Mouse (Mus musculus): ENCODE measurements around the gene C1qtnf7. TPM values are rescaled to one million over a fixed set of nuclear protein-coding genes. Genes with fewer than 3 reads are reported as not detected.
A peak's percentile ranks its signal among the peaks of the same experiment; 100 is the strongest.

The C1qtnf7 gene
- polyA plus RNA-seq, 1 experiment from 2014 or later: 3.8 TPM

- ATAC-seq: no peak
- H3K27ac ChIP-seq (ENCODE audit: low read depth, low read length): no peak overlapping the region
- no peak for TF ChIP-seq CTCF (IDR thresholded peaks at IDR 0.05; ENCODE audit: low read depth)
- no peak overlapping the region for H3K9ac ChIP-seq (ENCODE audit: low read depth, low read length)
- 70% methylated on average over 12 of the region's 12 CpGs for WGBS
- no peaks in the 10 kb centered on the region for H3K9me3 ChIP-seq (ENCODE audit: control insufficient read depth)
- H3K4me1 ChIP-seq (replicated peaks; ENCODE audit: control insufficient read depth, insufficient read depth, low read length): no peaks in the 10 kb centered on the region
- no peaks in the 10 kb centered on the region for H3K27me3 ChIP-seq (replicated peaks; ENCODE audit: control insufficient read depth, insufficient read depth, low read length)
- H3K4me3 ChIP-seq (ENCODE audit: low read depth, low read length): no peak overlapping the region
- H3K4me2 ChIP-seq (replicated peaks; ENCODE audit: low read depth): no peak overlapping the region
- H3K36me3 ChIP-seq (ENCODE audit: control insufficient read depth, insufficient read depth): no peaks in the 10 kb centered on the region
Measured at GRCm38 (mm10) chr5:43647098-43647774, 131.9 kb downstream of the C1qtnf7 start.

GRCm38 (mm10) chr5:43661498-43661897 is 146.2 kb downstream of the C1qtnf7 start:
- H3K9me3 ChIP-seq (ENCODE audit: control insufficient read depth): no peaks in the 10 kb centered on the region
- H3K27me3 ChIP-seq (replicated peaks; ENCODE audit: control insufficient read depth, insufficient read depth, low read length): no peaks in the 10 kb centered on the region
- H3K4me1 ChIP-seq (replicated peaks; ENCODE audit: control insufficient read depth, insufficient read depth, low read length): peaks cover 14% of the 10 kb centered on the region
- H3K27ac ChIP-seq (ENCODE audit: low read depth, low read length): no peak overlapping the region
- H3K4me3 ChIP-seq (ENCODE audit: low read depth, low read length): no peak overlapping the region
- H3K9ac ChIP-seq (ENCODE audit: low read depth, low read length): no peak overlapping the region
- H3K36me3 ChIP-seq (ENCODE audit: control insufficient read depth, insufficient read depth): no peaks in the 10 kb centered on the region
- WGBS: 97% methylated on average over 3 of the region's 3 CpGs
- peak overlapping the region; percentile 62 for H3K4me2 ChIP-seq (replicated peaks; ENCODE audit: low read depth)
- ATAC-seq: no peak
- TF ChIP-seq CTCF (IDR thresholded peaks at IDR 0.05; ENCODE audit: low read depth): no peak

GRCm38 (mm10) chr5:43661997-43662961 is 146.9 kb downstream of the C1qtnf7 start, which contains the start of gene Cc2d2a:
Cc2d2a (plus strand) TSS chr5:43662346.
- peak; percentile 65 for ATAC-seq
- H3K9me3 ChIP-seq (ENCODE audit: control insufficient read depth): no peaks in the 10 kb centered on the region
- no peaks in the 10 kb centered on the region for H3K36me3 ChIP-seq (ENCODE audit: control insufficient read depth, insufficient read depth)
- peak; percentile 34; the same call in 1 of the 2 replicates for TF ChIP-seq CTCF (IDR thresholded peaks at IDR 0.05; ENCODE audit: low read depth)
- WGBS: 4% methylated on average over 19 of the region's 19 CpGs
- H3K27ac ChIP-seq (ENCODE audit: low read depth, low read length): peak within 1 kb of the TSS; percentile 57
- H3K4me2 ChIP-seq (replicated peaks; ENCODE audit: low read depth): peak within 1 kb of the TSS; percentile 62
- peaks cover 14% of the 10 kb centered on the region for H3K4me1 ChIP-seq (replicated peaks; ENCODE audit: control insufficient read depth, insufficient read depth, low read length)
- peak within 1 kb of the TSS; percentile 51 for H3K4me3 ChIP-seq (ENCODE audit: low read depth, low read length)
- peak within 1 kb of the TSS; percentile 51 for H3K9ac ChIP-seq (ENCODE audit: low read depth, low read length)
- no peaks in the 10 kb centered on the region for H3K27me3 ChIP-seq (replicated peaks; ENCODE audit: control insufficient read depth, insufficient read depth, low read length)

GRCm38 (mm10) chr5:43663531-43663930 is 148.2 kb downstream of the C1qtnf7 start:
- 0 out of 2 replicates have a peak overlapping the region, but pooled peaks have one; percentile 14 for H3K4me3 ChIP-seq (ENCODE audit: low read depth, low read length)
- no peaks in the 10 kb centered on the region; the same call in 1 of the 2 replicates for H3K36me3 ChIP-seq (ENCODE audit: control insufficient read depth, insufficient read depth)
- no peaks in the 10 kb centered on the region for H3K9me3 ChIP-seq (ENCODE audit: control insufficient read depth)
- peak overlapping the region; percentile 62 for H3K4me2 ChIP-seq (replicated peaks; ENCODE audit: low read depth)
- H3K27ac ChIP-seq (ENCODE audit: low read depth, low read length): no peak overlapping the region
- TF ChIP-seq CTCF (IDR thresholded peaks at IDR 0.05; ENCODE audit: low read depth): no peak
- WGBS: 41% methylated on average over 6 of the region's 6 CpGs
- no peaks in the 10 kb centered on the region for H3K27me3 ChIP-seq (replicated peaks; ENCODE audit: control insufficient read depth, insufficient read depth, low read length)
- peaks cover 14% of the 10 kb centered on the region for H3K4me1 ChIP-seq (replicated peaks; ENCODE audit: control insufficient read depth, insufficient read depth, low read length)
- no peak overlapping the region for H3K9ac ChIP-seq (ENCODE audit: low read depth, low read length)
- no peak for ATAC-seq

GRCm38 (mm10) chr5:43665144-43665543 is 149.8 kb downstream of the C1qtnf7 start:
- no peak overlapping the region for H3K9ac ChIP-seq (ENCODE audit: low read depth, low read length)
- no peak overlapping the region for H3K4me3 ChIP-seq (ENCODE audit: low read depth, low read length)
- H3K9me3 ChIP-seq (ENCODE audit: control insufficient read depth): no peaks in the 10 kb centered on the region
- no peaks in the 10 kb centered on the region for H3K27me3 ChIP-seq (replicated peaks; ENCODE audit: control insufficient read depth, insufficient read depth, low read length)
- TF ChIP-seq CTCF (IDR thresholded peaks at IDR 0.05; ENCODE audit: low read depth): no peak
- WGBS: 32% methylated on average over 5 of the region's 5 CpGs
- H3K27ac ChIP-seq (ENCODE audit: low read depth, low read length): no peak overlapping the region
- no peaks in the 10 kb centered on the region; the same call in 1 of the 2 replicates for H3K36me3 ChIP-seq (ENCODE audit: control insufficient read depth, insufficient read depth)
- no peak for ATAC-seq
- H3K4me2 ChIP-seq (replicated peaks; ENCODE audit: low read depth): no peak overlapping the region
- H3K4me1 ChIP-seq (replicated peaks; ENCODE audit: control insufficient read depth, insufficient read depth, low read length): peaks cover 14% of the 10 kb centered on the region

Other genes starting within 250 kb of the C1qtnf7 start
- gene Cc2d2a, start 146.8 kb downstream of the C1qtnf7 start, polyA plus RNA-seq (2015; fragmentation: Nextera tagmentation; extraction: Ambion mirVana): 2.8 and 3.6 TPM in 2 replicates

Data from intestine, postnatal 0 days (tissue).